Mouse (Mus musculus) limb, embryonic 15.5 days (tissue): Measurements from ENCODE around the gene H2-DMb2. TPM values are rescaled to one million over a fixed set of nuclear protein-coding genes. Genes with fewer than 3 reads are reported as not detected.

Experiments used
- ATAC-seq: fragments of 200-750 bp; cut with Nextera tagmentation; 2 replicates; pipeline ENCODE4 v1.8.0; 2017; ENCODE audit warnings: low read depth, moderate TSS enrichment; ENCODE audit not compliant: insufficient number of reproducible peaks, low FRiP score, low TSS enrichment
- H3K27ac ChIP-seq: fragments of 300-500 bp; sonication (generic); 2 replicates; pipeline ENCODE4 v1.5.1; 2015; ENCODE audit warnings: moderate library complexity, mild to moderate bottlenecking, inconsistent platforms
- H3K27me3 ChIP-seq: fragments of 300-500 bp; sonication (generic); 2 replicates; pipeline ENCODE4 v1.6.1; 2015; ENCODE audit warnings: inconsistent platforms
- H3K36me3 ChIP-seq: fragments of 300-500 bp; sonication (generic); 2 replicates; pipeline ENCODE4 v1.6.1; 2015; ENCODE audit warnings: inconsistent platforms
- H3K4me1 ChIP-seq: fragments of 300-500 bp; sonication (generic); 2 replicates; pipeline ENCODE4 v1.6.1; 2015; ENCODE audit warnings: inconsistent platforms
- H3K4me2 ChIP-seq: fragments of 300-500 bp; sonication (generic); 2 replicates; pipeline ENCODE4 v1.6.1; 2015; ENCODE audit warnings: mild to moderate bottlenecking, inconsistent platforms
- H3K4me3 ChIP-seq: fragments of 300-500 bp; sonication (generic); 2 replicates; pipeline ENCODE4 v1.5.1; 2015; ENCODE audit warnings: mild to moderate bottlenecking, inconsistent platforms
- H3K9ac ChIP-seq: fragments of 300-500 bp; sonication (generic); 2 replicates; pipeline ENCODE4 v1.6.1; 2015; ENCODE audit warnings: inconsistent platforms
- H3K9me3 ChIP-seq: fragments of 300-500 bp; sonication (generic); 2 replicates; pipeline ENCODE4 v1.6.1; 2016; ENCODE audit warnings: inconsistent platforms
- WGBS: fragments of 180-500 bp; shearing (Covaris S2); methylation state at CpG from one replicate; pipeline ENCODE4 v1.1.7; 2015; 5-methylcytosine and 5-hydroxymethylcytosine counted together
- polyA plus RNA-seq: library from polyadenylated mRNA; unstranded; fragments of >200 nt; fragmentation: Nextera tagmentation; extraction: Ambion mirVana; gene quantifications from 2 replicates; pipeline ENCODE4 v1.2.1, GENCODE M21; 2015

The H2-DMb2 gene
- polyA plus RNA-seq, 1 experiment from 2014 or later, result 0.38 TPM

GRCm38 (mm10) chr17:34119249-34120179 is 23.6 kb upstream of the H2-DMb2 start, which contains the start of gene H2-DMa:
Gene H2-DMa, plus strand, starts transcription at chr17:34119541.
- H3K9ac ChIP-seq, result peak within 1 kb of the TSS; percentile 85
- under 1% methylated on average over 96 of the region's 96 CpGs for WGBS
- peak within 1 kb of the TSS; percentile 99 for H3K27ac ChIP-seq
- peak; percentile 80 for ATAC-seq
- peak within 1 kb of the TSS; percentile 83 for H3K4me2 ChIP-seq
- H3K4me1 ChIP-seq, result peaks cover 35% of the 10 kb centered on the region
- H3K36me3 ChIP-seq, result peaks cover 34% of the 10 kb centered on the region
- peak within 1 kb of the TSS; percentile 81 for H3K4me3 ChIP-seq
- H3K27me3 ChIP-seq, result no peaks in the 10 kb centered on the region
- no peaks in the 10 kb centered on the region for H3K9me3 ChIP-seq

DNA sequence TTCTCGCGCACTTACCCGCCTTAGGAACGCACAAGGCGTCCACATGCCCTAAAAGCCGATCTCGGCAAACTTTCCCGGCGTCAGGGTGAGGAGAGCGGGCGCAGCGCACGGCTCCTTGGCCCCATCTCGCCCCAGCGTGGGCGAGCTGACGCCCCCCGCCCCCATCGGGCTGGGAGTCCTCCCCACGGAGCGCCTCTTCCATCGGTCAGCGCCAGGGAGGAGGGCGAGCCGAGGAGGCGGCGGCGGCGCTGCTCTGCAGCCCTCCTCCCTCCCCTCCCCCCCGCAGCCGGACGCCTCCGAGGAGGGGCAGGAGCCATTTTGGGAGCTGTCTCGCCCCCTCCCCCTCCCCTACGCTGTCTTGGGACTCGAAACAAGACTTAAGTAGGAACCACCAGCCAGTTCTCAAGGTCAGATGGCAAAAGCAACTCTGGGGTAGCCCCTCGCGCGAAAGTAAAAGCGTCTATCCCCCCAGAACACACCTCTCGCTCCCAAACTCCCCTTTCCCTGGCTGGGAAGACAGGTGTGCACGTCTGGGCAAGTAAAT is 22.9 kb upstream of the H2-DMb2 start:
- peak overlapping the region; percentile 99 for H3K27ac ChIP-seq
- under 1% methylated on average over 39 of the region's 42 CpGs for WGBS
- no peaks in the 10 kb centered on the region for H3K27me3 ChIP-seq

GRCm38 (mm10) chr17:34120814-34121171 is 22.3 kb upstream of the H2-DMb2 start:
- WGBS, result 0% methylated on average over 31 of the region's 31 CpGs
- ATAC-seq, result no peak

More for the DNA sequence above, 22.9 kb upstream of the H2-DMb2 start:
- peaks cover 30% of the 10 kb centered on the region for H3K4me1 ChIP-seq
- H3K4me3 ChIP-seq, result peak overlapping the region; percentile 81
- no peaks in the 10 kb centered on the region for H3K9me3 ChIP-seq
- peak overlapping the region; percentile 61 for H3K4me2 ChIP-seq
- peak overlapping the region; percentile 85 for H3K9ac ChIP-seq
- 0 out of 2 replicates have a peak, but pooled peaks have one; percentile 3 for ATAC-seq
- H3K36me3 ChIP-seq, result peaks cover 27% of the 10 kb centered on the region

GRCm38 (mm10) chr17:34121172-34121878 is 21.8 kb upstream of the H2-DMb2 start:
- ATAC-seq, result peak; percentile 61
- under 1% methylated on average over 35 of the region's 35 CpGs for WGBS
- peak overlapping the region; percentile 81 for H3K4me3 ChIP-seq
- H3K4me2 ChIP-seq, result peak overlapping the region; percentile 61
- peaks cover 22% of the 10 kb centered on the region for H3K36me3 ChIP-seq
- no peaks in the 10 kb centered on the region for H3K9me3 ChIP-seq
- H3K27me3 ChIP-seq, result no peaks in the 10 kb centered on the region
- peak overlapping the region; percentile 85 for H3K9ac ChIP-seq
- peaks cover 23% of the 10 kb centered on the region for H3K4me1 ChIP-seq
- peak overlapping the region; percentile 99 for H3K27ac ChIP-seq

More at GRCm38 (mm10) chr17:34120814-34121171, 22.3 kb upstream of the H2-DMb2 start:
- peaks cover 22% of the 10 kb centered on the region for H3K36me3 ChIP-seq
- H3K4me2 ChIP-seq, result peak overlapping the region; percentile 61
- H3K4me1 ChIP-seq, result peaks cover 24% of the 10 kb centered on the region
- peak overlapping the region; percentile 99 for H3K27ac ChIP-seq
- H3K9me3 ChIP-seq, result no peaks in the 10 kb centered on the region
- peak overlapping the region; percentile 85 for H3K9ac ChIP-seq
- peak overlapping the region; percentile 81 for H3K4me3 ChIP-seq
- H3K27me3 ChIP-seq, result no peaks in the 10 kb centered on the region

DNA sequence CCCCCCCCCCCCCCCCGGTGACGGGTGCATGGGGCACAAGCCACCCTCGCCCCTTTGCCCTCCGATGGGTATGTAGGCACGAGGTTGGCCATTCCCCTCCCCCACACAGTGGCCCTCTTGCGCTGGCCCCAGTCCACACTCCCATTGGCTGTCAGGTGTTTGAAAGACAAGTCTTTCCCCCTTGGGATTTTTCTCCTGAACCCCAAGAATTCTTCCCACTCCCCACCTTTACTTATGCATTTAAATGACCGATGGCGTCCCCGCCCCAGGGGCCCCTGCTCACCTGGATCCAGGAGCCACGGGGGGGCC is 21.3 kb upstream of the H2-DMb2 start:
- Histone ChIP-seq H3K4me3 (peak overlapping the region; percentile 81), H3K27me3 (no peaks in the 10 kb centered on the region), H3K36me3 (peaks cover 17% of the 10 kb centered on the region), H3K9me3 (no peaks in the 10 kb centered on the region), H3K9ac (peak overlapping the region; percentile 85), H3K4me1 (peaks cover 23% of the 10 kb centered on the region), H3K27ac (peak overlapping the region; percentile 99), H3K4me2 (peak overlapping the region; percentile 61)
- ATAC-seq, result no peak
- WGBS, result 2% methylated on average over 8 of the region's 10 CpGs

DNA sequence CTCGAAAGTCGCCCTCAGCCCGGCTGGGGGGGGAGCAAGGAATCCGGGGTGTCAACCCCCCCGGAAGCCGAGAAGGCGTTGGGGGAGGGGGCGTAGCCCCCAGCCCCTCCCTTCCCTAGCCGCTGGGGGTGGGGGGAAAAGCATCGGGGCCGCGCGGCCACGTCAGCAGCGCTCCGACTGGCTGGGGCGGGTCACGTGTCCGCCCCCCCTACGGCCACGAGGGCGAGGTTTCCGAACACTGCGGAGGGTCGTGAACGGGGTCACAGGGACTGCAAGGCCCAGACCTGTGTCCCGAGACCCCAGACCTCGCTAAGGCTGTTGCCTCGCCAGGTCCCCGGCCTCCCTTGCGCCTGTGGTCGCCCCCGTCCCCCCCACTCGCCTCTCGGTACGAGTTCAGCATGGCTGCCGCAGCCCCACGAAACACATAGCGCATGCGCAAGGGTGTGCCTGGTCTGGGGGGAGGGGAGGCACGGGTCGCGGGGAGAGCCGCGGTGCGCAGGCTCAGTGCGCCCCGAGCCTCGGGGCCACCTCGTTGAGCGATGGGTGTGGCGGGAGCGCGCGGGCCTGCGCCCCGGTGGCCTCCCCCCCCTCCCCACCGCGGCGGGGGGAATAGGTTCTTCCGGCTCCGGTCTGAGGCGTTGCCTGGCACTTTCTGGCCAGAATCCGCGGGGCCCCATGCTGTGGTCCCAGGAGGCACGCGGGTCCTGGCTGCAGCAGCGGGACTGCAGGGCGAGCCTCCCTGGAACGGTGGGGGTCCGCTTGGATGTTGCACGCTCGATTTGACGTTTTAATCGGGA is 20.7 kb upstream of the H2-DMb2 start, which contains the start of gene Brd2:
TSS of gene Brd2 (minus strand) at position 447 of the 797 bp plus-strand sequence.
- ATAC-seq, result peak; percentile 66
- WGBS, result under 1% methylated on average over 71 of the region's 75 CpGs
- Histone ChIP-seq H3K27ac (peak within 1 kb of the TSS; percentile 99), H3K27me3 (no peaks in the 10 kb centered on the region), H3K4me1 (peaks cover 24% of the 10 kb centered on the region), H3K4me3 (peak within 1 kb of the TSS; percentile 81), H3K36me3 (peaks cover 12% of the 10 kb centered on the region), H3K9me3 (no peaks in the 10 kb centered on the region), H3K9ac (peak within 1 kb of the TSS; percentile 85), H3K4me2 (peak within 1 kb of the TSS; percentile 61)

DNA sequence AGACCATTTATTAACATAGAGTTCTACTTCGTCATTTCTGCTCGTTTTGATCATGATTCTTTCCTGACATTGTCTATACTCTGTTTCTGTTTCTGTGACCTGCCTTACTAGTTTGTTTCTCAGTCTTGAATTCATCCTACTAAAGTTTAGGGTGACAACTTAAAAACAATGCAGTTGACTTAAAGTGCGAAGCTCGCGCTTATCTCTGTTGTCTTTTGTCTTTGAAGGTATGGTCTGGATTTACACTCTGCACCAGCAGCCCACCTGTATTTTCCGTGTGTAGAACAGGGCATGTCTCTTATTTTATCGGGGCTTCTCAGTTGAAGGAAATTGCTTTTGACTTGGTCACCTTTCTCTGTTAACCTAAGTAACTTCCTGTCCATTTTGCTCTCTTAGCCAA is 20.0 kb upstream of the H2-DMb2 start:
- Histone ChIP-seq H3K9ac (peak overlapping the region; percentile 85), H3K27ac (peak overlapping the region; percentile 99), H3K27me3 (no peaks in the 10 kb centered on the region), H3K4me2 (peak overlapping the region; percentile 61), H3K4me3 (peak overlapping the region; percentile 81), H3K4me1 (peaks cover 29% of the 10 kb centered on the region), H3K9me3 (no peaks in the 10 kb centered on the region), H3K36me3 (peaks cover 11% of the 10 kb centered on the region)
- ATAC-seq, result no peak
- under 1% methylated on average over 7 of the region's 7 CpGs for WGBS

GRCm38 (mm10) chr17:34123518-34123917 is 19.6 kb upstream of the H2-DMb2 start:
- Histone ChIP-seq H3K9me3 (no peaks in the 10 kb centered on the region), H3K27ac (peak overlapping the region; percentile 99), H3K36me3 (peaks cover 7% of the 10 kb centered on the region), H3K4me3 (peak overlapping the region; percentile 81), H3K9ac (peak overlapping the region; percentile 85), H3K4me2 (peak overlapping the region; percentile 61), H3K27me3 (no peaks in the 10 kb centered on the region), H3K4me1 (peaks cover 32% of the 10 kb centered on the region)
- 2% methylated on average over 2 of the region's 2 CpGs for WGBS
- no peak for ATAC-seq

DNA sequence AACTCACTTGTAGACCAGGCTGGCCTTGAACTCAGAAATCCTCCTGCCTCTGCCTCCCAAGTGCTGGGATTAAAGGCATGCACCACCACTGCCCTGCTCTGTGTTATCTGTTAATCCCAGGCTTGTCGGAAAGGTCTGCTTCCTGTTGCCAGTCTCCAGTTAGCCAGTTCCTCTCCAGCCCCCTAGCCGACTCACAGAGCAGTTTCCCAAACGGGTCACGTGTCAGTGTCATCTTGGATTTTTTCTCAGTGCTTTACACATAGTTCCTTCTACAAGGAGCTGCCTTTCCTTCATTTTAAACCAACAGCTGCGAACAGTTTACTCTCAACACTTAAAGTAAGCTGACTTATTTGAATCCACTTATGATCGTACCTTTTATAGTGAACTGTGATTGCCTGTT is 18.5 kb upstream of the H2-DMb2 start:
- H3K27ac ChIP-seq, result no peak overlapping the region
- no peaks in the 10 kb centered on the region for H3K9me3 ChIP-seq
- peaks cover 43% of the 10 kb centered on the region for H3K4me1 ChIP-seq
- H3K27me3 ChIP-seq, result no peaks in the 10 kb centered on the region
- no peak overlapping the region for H3K9ac ChIP-seq
- ATAC-seq, result no peak
- H3K4me2 ChIP-seq, result no peak overlapping the region; the same call in 1 of the 2 replicates
- peaks cover 4% of the 10 kb centered on the region; the same call in 1 of the 2 replicates for H3K36me3 ChIP-seq
- WGBS, result 79% methylated on average over 6 of the region's 6 CpGs
- no peak overlapping the region for H3K4me3 ChIP-seq

GRCm38 (mm10) chr17:34126826-34127420 is 16.2 kb upstream of the H2-DMb2 start:
- H3K27me3 ChIP-seq, result no peaks in the 10 kb centered on the region
- no peak for ATAC-seq
- H3K4me3 ChIP-seq, result no peak overlapping the region
- H3K27ac ChIP-seq, result 0 out of 2 replicates have a peak overlapping the region, but pooled peaks have one; percentile 0
- H3K36me3 ChIP-seq, result peaks cover 4% of the 10 kb centered on the region; the same call in 1 of the 2 replicates
- no peak overlapping the region for H3K9ac ChIP-seq
- peaks cover 44% of the 10 kb centered on the region for H3K4me1 ChIP-seq
- no peaks in the 10 kb centered on the region for H3K9me3 ChIP-seq
- WGBS, result 38% methylated on average over 9 of the region's 9 CpGs
- no peak overlapping the region for H3K4me2 ChIP-seq
